Mouse (Mus musculus) G1E (cell line): ENCODE measurements around the gene Angptl7. TPM values are rescaled to one million over a fixed set of nuclear protein-coding genes. Genes with fewer than 3 reads are reported as not detected.

Source experiments
- ATAC-seq: 2 replicates; pipeline ENCODE4 v1.8.0; 2016; ENCODE audit warnings: mild to moderate bottlenecking; ENCODE audit not compliant: insufficient number of reproducible peaks, poor library complexity, low FRiP score, severe bottlenecking; ENCODE audit errors: extremely low read depth
- DNase-seq: peaks from one replicate; pipeline ENCODE4 v3.0.0; 2012; ENCODE audit warnings: low spot score
- H3K27me3 ChIP-seq: 2 replicates; pipeline ENCODE4 v1.6.1; 2012; ENCODE audit warnings: mild to moderate bottlenecking, low read length, inconsistent platforms; ENCODE audit not compliant: insufficient read depth
- H3K36me3 ChIP-seq: replicated peaks from 2 replicates; pipeline ENCODE3; 2012; ENCODE audit warnings: mild to moderate bottlenecking, inconsistent platforms
- H3K4me1 ChIP-seq: 2 replicates; pipeline ENCODE4 v1.6.1; 2012; ENCODE audit warnings: low read depth, low read length, inconsistent platforms, mixed read lengths; ENCODE audit not compliant: insufficient read depth
- H3K4me3 ChIP-seq: 2 replicates; pipeline ENCODE4 v1.5.1; 2012; ENCODE audit warnings: low read depth, mild to moderate bottlenecking, inconsistent platforms, low read length, moderate library complexity, mixed read lengths
- H3K9me3 ChIP-seq: replicated peaks from 2 replicates; pipeline ENCODE4 v1.6.1; 2012; ENCODE audit warnings: inconsistent platforms
- CTCF ChIP-seq: IDR thresholded peaks from 2 replicates; pipeline ENCODE4 v1.5.1; 2012; ENCODE audit warnings: low read depth, low read length, inconsistent platforms, mixed read lengths
- GATA1 ChIP-seq: IDR thresholded peaks from 2 replicates; pipeline ENCODE4 v1.6.1; 2012; ENCODE audit warnings: borderline replicate concordance, low read length, inconsistent platforms, mixed read lengths
- GATA2 ChIP-seq: IDR thresholded peaks from 2 replicates; pipeline ENCODE4 v1.6.1; 2012; ENCODE audit warnings: low read depth, low read length, inconsistent platforms, borderline replicate concordance
- POLR2AphosphoS5 ChIP-seq: IDR thresholded peaks from 2 replicates; pipeline ENCODE4 v1.6.1; 2012; ENCODE audit warnings: low read depth, low read length, inconsistent platforms; ENCODE audit not compliant: insufficient replicate concordance
- TAL1 ChIP-seq: conservative IDR thresholded peaks from 2 replicates; pipeline ENCODE4 v1.6.1; 2012; ENCODE audit warnings: low read depth, low read length, inconsistent platforms, mixed read lengths
- polyA plus RNA-seq: library from polyadenylated mRNA; stranded (reverse); fragments of >175 nt; gene quantifications from 2 replicates; pipeline ENCODE4 v1.2.3, GENCODE M21; 2012
- total RNA-seq, 2 experiments: library from RNA; stranded (forward) in 1 of 2; stranded (reverse) in 1 of 2; fragments of 200-1000 nt in 1 of 2; fragments of >200 nt in 1 of 2; fragmentation: Nextera tagmentation in 1 of 2; gene quantifications; 2 replicates each; pipeline ENCODE4 v1.2.3; 2014 to 2017

Angptl7 gene
- total and polyA plus RNA-seq, 3 experiments, result 0.05 TPM; not detected in 2

- TF ChIP-seq TAL1, result no peak
- TF ChIP-seq POLR2AphosphoS5, result no peak
- TF ChIP-seq GATA1, result no peak
- TF ChIP-seq CTCF, result no peak
- no peak for TF ChIP-seq GATA2
- ATAC-seq, result no peak
- no peak overlapping the region for H3K4me3 ChIP-seq
- peaks cover 3% of the 10 kb centered on the region; the same call in 1 of the 2 replicates for H3K4me1 ChIP-seq
- H3K27me3 ChIP-seq, result no peaks in the 10 kb centered on the region; the same call in 1 of the 2 replicates
- H3K9me3 ChIP-seq, result no peaks in the 10 kb centered on the region
- H3K36me3 ChIP-seq, result peaks cover 91% of the 10 kb centered on the region
- DNase-seq, result no peak
Observed at GRCm38 (mm10) chr4:148495874-148496689, 4.2 kb downstream of the Angptl7 start.

GRCm38 (mm10) chr4:148495160-148495559, 5.1 kb downstream of the Angptl7 start:
- peaks cover 91% of the 10 kb centered on the region for H3K36me3 ChIP-seq
- H3K27me3 ChIP-seq, result no peaks in the 10 kb centered on the region; the same call in 1 of the 2 replicates
- no peak overlapping the region for H3K4me3 ChIP-seq
- H3K9me3 ChIP-seq, result no peaks in the 10 kb centered on the region
- no peaks in the 10 kb centered on the region for H3K4me1 ChIP-seq
- no peak for DNase-seq
- ATAC-seq, result no peak
- TF ChIP-seq POLR2AphosphoS5 (no peak), CTCF (no peak), GATA2 (no peak), TAL1 (no peak), GATA1 (no peak)

- Histone ChIP-seq H3K4me1 (no peaks in the 10 kb centered on the region), H3K4me3 (no peak overlapping the region), H3K36me3 (peaks cover 91% of the 10 kb centered on the region), H3K9me3 (no peaks in the 10 kb centered on the region), H3K27me3 (no peaks in the 10 kb centered on the region)
- DNase-seq, result no peak
- ATAC-seq, result no peak
- TF ChIP-seq GATA2 (no peak), POLR2AphosphoS5 (no peak), TAL1 (no peak), GATA1 (no peak), CTCF (no peak)
Observed at GRCm38 (mm10) chr4:148491448-148491847, 8.8 kb downstream of the Angptl7 start.

GRCm38 (mm10) chr4:148490502-148490901, 9.8 kb downstream of the Angptl7 start:
- Histone ChIP-seq H3K4me3 (no peak overlapping the region), H3K4me1 (no peaks in the 10 kb centered on the region), H3K36me3 (peaks cover 90% of the 10 kb centered on the region), H3K9me3 (no peaks in the 10 kb centered on the region), H3K27me3 (no peaks in the 10 kb centered on the region)
- no peak for DNase-seq
- ATAC-seq, result no peak
- no peak for TF ChIP-seq POLR2AphosphoS5
- TF ChIP-seq GATA2, result no peak
- no peak for TF ChIP-seq GATA1
- no peak for TF ChIP-seq CTCF
- no peak for TF ChIP-seq TAL1

GRCm38 (mm10) chr4:148487841-148488240, 12.4 kb downstream of the Angptl7 start:
- H3K9me3 ChIP-seq, result no peaks in the 10 kb centered on the region
- DNase-seq (no peak), ATAC-seq (no peak)
- peaks cover 94% of the 10 kb centered on the region for H3K36me3 ChIP-seq
- TF ChIP-seq POLR2AphosphoS5, result no peak
- TF ChIP-seq CTCF, result no peak
- no peak for TF ChIP-seq GATA1
- TF ChIP-seq GATA2, result no peak
- no peak for TF ChIP-seq TAL1
- no peak overlapping the region for H3K4me3 ChIP-seq
- no peaks in the 10 kb centered on the region for H3K27me3 ChIP-seq
- H3K4me1 ChIP-seq, result no peaks in the 10 kb centered on the region

- no peak for TF ChIP-seq POLR2AphosphoS5
- no peaks in the 10 kb centered on the region for H3K27me3 ChIP-seq
- H3K4me3 ChIP-seq, result no peak overlapping the region
- no peak for DNase-seq
- no peak for ATAC-seq
- H3K4me1 ChIP-seq, result no peaks in the 10 kb centered on the region
- peaks cover 93% of the 10 kb centered on the region for H3K36me3 ChIP-seq
- H3K9me3 ChIP-seq, result no peaks in the 10 kb centered on the region
Observed at GRCm38 (mm10) chr4:148484511-148484910, 15.7 kb downstream of the Angptl7 start.

GRCm38 (mm10) chr4:148481557-148482168, 18.6 kb downstream of the Angptl7 start:
- DNase-seq, result no peak
- H3K4me3 ChIP-seq, result no peak overlapping the region
- no peaks in the 10 kb centered on the region for H3K27me3 ChIP-seq
- TF ChIP-seq CTCF (no peak), GATA1 (no peak), POLR2AphosphoS5 (no peak), TAL1 (no peak), GATA2 (no peak)
- no peaks in the 10 kb centered on the region for H3K4me1 ChIP-seq
- ATAC-seq, result no peak
- peaks cover 93% of the 10 kb centered on the region for H3K36me3 ChIP-seq
- no peaks in the 10 kb centered on the region for H3K9me3 ChIP-seq
